Mouse (Mus musculus): ENCODE results near the gene Slc13a2. TPM values are rescaled to one million over a fixed set of nuclear protein-coding genes. Genes with fewer than 3 reads are reported as not detected.

Slc13a2 gene
- polyA plus RNA-seq, 2 experiments, result 0.02 TPM; not detected in 1

GRCm38 (mm10) chr11:78399680-78400079 is 22.3 kb downstream of the Slc13a2 start:
- Histone ChIP-seq H3K4me3 (ENCODE audit: insufficient read depth in 1 of 2, low read depth in 2 of 2, low read length in 2 of 2) (no peak overlapping the region), H3K9ac (replicated peaks) (no peak overlapping the region), H3K36me3 (replicated peaks; ENCODE audit: control insufficient read depth, insufficient read depth, low read depth) (no peaks in the 10 kb centered on the region), H3K27me3 (ENCODE audit: control insufficient read depth, insufficient read depth, low read length) (no peaks in the 10 kb centered on the region), H3K4me1 (replicated peaks; ENCODE audit: control insufficient read depth in 2 of 2, insufficient read depth in 2 of 2, low read length in 1 of 2) (no peaks in the 10 kb centered on the region), H3K27ac (no peak overlapping the region), H3K9me3 (ENCODE audit: control insufficient read depth, low read length) (no peaks in the 10 kb centered on the region), H3K4me2 (ENCODE audit: low read depth) (no peak overlapping the region)
- TF ChIP-seq CTCF (IDR thresholded peaks at IDR 0.05; ENCODE audit: low read depth) (peak; percentile 86), EP300 (IDR thresholded peaks at IDR 0.05; ENCODE audit: low read depth) (no peak)
- ATAC-seq (ENCODE audit: insufficient read depth), result no peak
- WGBS (ENCODE audit: insufficient replicate concordance), result 6% methylated on average over 8 of the region's 8 CpGs
- DNase-seq (ENCODE audit: low read depth in 3 of 3, low spot score in 3 of 3), result peak; percentile 22 to 39 (median 31)

- TF ChIP-seq CTCF (IDR thresholded peaks at IDR 0.05; ENCODE audit: low read depth) (no peak), EP300 (IDR thresholded peaks at IDR 0.05; ENCODE audit: low read depth) (no peak)
- no peaks in the 10 kb centered on the region for H3K36me3 ChIP-seq (replicated peaks; ENCODE audit: control insufficient read depth, insufficient read depth, low read depth)
- no peak overlapping the region for H3K4me2 ChIP-seq (ENCODE audit: low read depth)
- H3K9ac ChIP-seq (replicated peaks), result no peak overlapping the region
- WGBS (ENCODE audit: insufficient replicate concordance), result 57% methylated on average over 6 of the region's 6 CpGs
- DNase-seq (ENCODE audit: low read depth in 3 of 3, low spot score in 3 of 3), result no peak
- H3K4me3 ChIP-seq (ENCODE audit: insufficient read depth in 1 of 2, low read depth in 2 of 2, low read length in 2 of 2), result no peak overlapping the region
- H3K9me3 ChIP-seq (ENCODE audit: control insufficient read depth, low read length), result no peaks in the 10 kb centered on the region
- ATAC-seq (ENCODE audit: insufficient read depth), result no peak
- H3K27ac ChIP-seq, result no peak overlapping the region
- no peaks in the 10 kb centered on the region for H3K4me1 ChIP-seq (replicated peaks; ENCODE audit: control insufficient read depth in 2 of 2, insufficient read depth in 2 of 2, low read length in 1 of 2)
- no peaks in the 10 kb centered on the region for H3K27me3 ChIP-seq (ENCODE audit: control insufficient read depth, insufficient read depth, low read length)
Measured at GRCm38 (mm10) chr11:78398212-78398611, 23.8 kb downstream of the Slc13a2 start.

- Histone ChIP-seq H3K36me3 (replicated peaks; ENCODE audit: control insufficient read depth, insufficient read depth, low read depth) (no peaks in the 10 kb centered on the region), H3K4me3 (ENCODE audit: insufficient read depth in 1 of 2, low read depth in 2 of 2, low read length in 2 of 2) (no peak overlapping the region), H3K9me3 (ENCODE audit: control insufficient read depth, low read length) (no peaks in the 10 kb centered on the region), H3K4me1 (replicated peaks; ENCODE audit: control insufficient read depth in 2 of 2, insufficient read depth in 2 of 2, low read length in 1 of 2) (no peaks in the 10 kb centered on the region), H3K27me3 (ENCODE audit: control insufficient read depth, insufficient read depth, low read length) (no peaks in the 10 kb centered on the region), H3K9ac (replicated peaks) (no peak overlapping the region), H3K27ac (no peak overlapping the region), H3K4me2 (ENCODE audit: low read depth) (no peak overlapping the region)
- peak; percentile 83 for TF ChIP-seq CTCF (IDR thresholded peaks at IDR 0.05; ENCODE audit: low read depth)
- no peak for TF ChIP-seq EP300 (IDR thresholded peaks at IDR 0.05; ENCODE audit: low read depth)
- ATAC-seq (ENCODE audit: insufficient read depth), result no peak
- 14% methylated on average over 18 of the region's 18 CpGs for WGBS (ENCODE audit: insufficient replicate concordance)
- peak; percentile 15 to 27 (median 16) for DNase-seq (ENCODE audit: low read depth in 3 of 3, low spot score in 3 of 3)
Measured at GRCm38 (mm10) chr11:78397397-78397796, 24.6 kb downstream of the Slc13a2 start.

GRCm38 (mm10) chr11:78396950-78397349 is 25.1 kb downstream of the Slc13a2 start:
- no peak for ATAC-seq (ENCODE audit: insufficient read depth)
- Histone ChIP-seq H3K27ac (no peak overlapping the region), H3K4me2 (ENCODE audit: low read depth) (no peak overlapping the region)

GRCm38 (mm10) chr11:78392728-78393127 is 29.3 kb downstream of the Slc13a2 start:
- Histone ChIP-seq H3K27ac (no peak overlapping the region), H3K9ac (replicated peaks) (no peak overlapping the region), H3K4me3 (ENCODE audit: insufficient read depth in 1 of 2, low read depth in 2 of 2, low read length in 2 of 2) (no peak overlapping the region), H3K27me3 (ENCODE audit: control insufficient read depth, insufficient read depth, low read length) (no peaks in the 10 kb centered on the region), H3K4me2 (ENCODE audit: low read depth) (no peak overlapping the region), H3K4me1 (replicated peaks; ENCODE audit: control insufficient read depth in 2 of 2, insufficient read depth in 2 of 2, low read length in 1 of 2) (no peaks in the 10 kb centered on the region), H3K9me3 (ENCODE audit: control insufficient read depth, low read length) (no peaks in the 10 kb centered on the region), H3K36me3 (replicated peaks; ENCODE audit: control insufficient read depth, insufficient read depth, low read depth) (no peaks in the 10 kb centered on the region)
- DNase-seq (ENCODE audit: low read depth in 3 of 3, low spot score in 3 of 3), result no peak
- no peak for TF ChIP-seq EP300 (IDR thresholded peaks at IDR 0.05; ENCODE audit: low read depth)
- no peak for TF ChIP-seq CTCF (IDR thresholded peaks at IDR 0.05; ENCODE audit: low read depth)
- no peak for ATAC-seq (ENCODE audit: insufficient read depth)
- WGBS (ENCODE audit: insufficient replicate concordance), result 47% methylated on average over 3 of the region's 3 CpGs

More at GRCm38 (mm10) chr11:78396950-78397349, 25.1 kb downstream of the Slc13a2 start:
- Histone ChIP-seq H3K27me3 (ENCODE audit: control insufficient read depth, insufficient read depth, low read length) (no peaks in the 10 kb centered on the region), H3K4me3 (ENCODE audit: insufficient read depth in 1 of 2, low read depth in 2 of 2, low read length in 2 of 2) (no peak overlapping the region), H3K9ac (replicated peaks) (no peak overlapping the region), H3K36me3 (replicated peaks; ENCODE audit: control insufficient read depth, insufficient read depth, low read depth) (no peaks in the 10 kb centered on the region), H3K4me1 (replicated peaks; ENCODE audit: control insufficient read depth in 2 of 2, insufficient read depth in 2 of 2, low read length in 1 of 2) (no peaks in the 10 kb centered on the region), H3K9me3 (ENCODE audit: control insufficient read depth, low read length) (no peaks in the 10 kb centered on the region)
- no peak for DNase-seq (ENCODE audit: low read depth in 3 of 3, low spot score in 3 of 3)
- no peak for TF ChIP-seq EP300 (IDR thresholded peaks at IDR 0.05; ENCODE audit: low read depth)
- no peak for TF ChIP-seq CTCF (IDR thresholded peaks at IDR 0.05; ENCODE audit: low read depth)
- WGBS (ENCODE audit: insufficient replicate concordance), result 57% methylated on average over 11 of the region's 11 CpGs
